In genomic region chr19:7274326-7274990, GRCm38 (mm10) we compare ENCODE assay signal across 9 mouse cellular contexts. TPM values are rescaled to one million over a fixed set of nuclear protein-coding genes. Genes with fewer than 3 reads are reported as not detected.
DNase-seq lines count a peak whose midpoint lies in the region; ATAC-seq and TF ChIP-seq lines count a peak whose summit lies in the region.
"Had no signal": no experiment of that assay in that cellular context is flagged by ENCODE, and none has a peak within 500 bp of the region (broad histone marks: within the 10 kb centered on the region; RNA-seq: fewer than 3 reads in every experiment).

No protein-coding gene starts in this region.

- peak overlapping the region; percentile 40 for H3K9ac ChIP-seq in ES-E14 (ENCODE audit: insufficient read depth, low read depth, low read length, poor library complexity, severe bottlenecking)
- no peak overlapping the region; the same call in 1 of the 2 replicates for H3K9ac ChIP-seq in embryonic facial prominence, embryonic 11.5 days (replicated peaks; ENCODE audit: low read length)
- no peak overlapping the region for H3K9ac ChIP-seq in hindbrain, embryonic 15.5 days
- no peak overlapping the region; the same call in 1 of the 2 replicates for H3K9ac ChIP-seq in neural tube, embryonic 15.5 days (replicated peaks)

- ATAC-seq in embryonic facial prominence, embryonic 11.5 days (replicated peaks; ENCODE audit: insufficient number of reproducible peaks, low FRiP score, low TSS enrichment, low read depth) = no peak
- ATAC-seq in hindbrain, embryonic 15.5 days (ENCODE audit: low FRiP score, low read depth) = no peak
- peak; percentile 17 for ATAC-seq in neural tube, embryonic 15.5 days (ENCODE audit: low FRiP score)

- 76% methylated on average over 12 of the region's 13 CpGs for WGBS in embryonic facial prominence, embryonic 11.5 days
- 69% methylated on average over 12 of the region's 13 CpGs for WGBS in hindbrain, embryonic 15.5 days
- 75% methylated on average over 13 of the region's 13 CpGs for WGBS in neural tube, embryonic 15.5 days

- peak overlapping the region; percentile 50; the same call in 1 of the 2 replicates for H3K27ac ChIP-seq in ES-E14 (ENCODE audit: insufficient read depth, low read depth, low read length, poor library complexity, severe bottlenecking)
- H3K27ac ChIP-seq in embryonic facial prominence, embryonic 11.5 days (replicated peaks; ENCODE audit: low read depth, low read length) = peak overlapping the region; percentile 28; the same call in 1 of the 2 replicates
- peak overlapping the region; percentile 76 for H3K27ac ChIP-seq in hindbrain, embryonic 15.5 days (replicated peaks)
- peak overlapping the region; percentile 77 for H3K27ac ChIP-seq in neural tube, embryonic 15.5 days (replicated peaks)
- H3K27ac ChIP-seq: macrophage had no signal

- H3K4me2 ChIP-seq in embryonic facial prominence, embryonic 11.5 days (ENCODE audit: low read depth, low read length) = no peak overlapping the region
- no peak overlapping the region for H3K4me2 ChIP-seq in hindbrain, embryonic 15.5 days
- peak overlapping the region; percentile 15; the same call in 1 of the 2 replicates for H3K4me2 ChIP-seq in neural tube, embryonic 15.5 days

- H3K36me3 ChIP-seq in ES-E14 (ENCODE audit: control insufficient read depth, insufficient read depth, low read length, poor library complexity, severe bottlenecking) = peaks cover 79% of the 10 kb centered on the region
- H3K36me3 ChIP-seq in embryonic facial prominence, embryonic 11.5 days (replicated peaks; ENCODE audit: control insufficient read depth, insufficient read depth, low read depth, low read length) = peaks cover 41% of the 10 kb centered on the region
- H3K36me3 ChIP-seq in hindbrain, embryonic 15.5 days = peaks cover 37% of the 10 kb centered on the region
- peaks cover 66% of the 10 kb centered on the region for H3K36me3 ChIP-seq in neural tube, embryonic 15.5 days

- peak overlapping the region in 1 of 2 experiments; percentile 53; a peak in 2 of 4 replicates for H3K4me3 ChIP-seq in ES-E14 (ENCODE audit: insufficient read depth in 1 of 2, low read depth in 1 of 2, low read length in 2 of 2, poor library complexity in 1 of 2, severe bottlenecking in 1 of 2)
- H3K4me3 ChIP-seq in embryonic facial prominence, embryonic 11.5 days (ENCODE audit: low read depth, low read length) = no peak overlapping the region
- no peak overlapping the region for H3K4me3 ChIP-seq in hindbrain, embryonic 15.5 days
- no peak overlapping the region for H3K4me3 ChIP-seq in neural tube, embryonic 15.5 days (replicated peaks)

- H3K4me1 ChIP-seq in ES-E14 (ENCODE audit: control insufficient read depth in 2 of 2, insufficient read depth in 2 of 2, low read length in 2 of 2, poor library complexity in 1 of 2) = peaks cover 0 to 55% of the 10 kb centered on the region in 2 experiments; a peak in 2 of 4 replicates
- H3K4me1 ChIP-seq in embryonic facial prominence, embryonic 11.5 days (ENCODE audit: control insufficient read depth, insufficient read depth, low read length) = peaks cover 2% of the 10 kb centered on the region; the same call in 1 of the 2 replicates
- H3K4me1 ChIP-seq in hindbrain, embryonic 15.5 days (replicated peaks) = peaks cover 79% of the 10 kb centered on the region
- H3K4me1 ChIP-seq in neural tube, embryonic 15.5 days = peaks cover 79% of the 10 kb centered on the region

- DNase-seq in heart, adult 18-20 months = peak; percentile 43 to 69
- DNase-seq in heart, postnatal 4 days = no peak
- DNase-seq in ES-E14 (ENCODE audit: low read depth, low spot score) = no peak
- DNase-seq in embryonic facial prominence, embryonic 11.5 days (ENCODE audit: low spot score) = no peak
- DNase-seq in kidney, adult 9 months = no peak
- no peak for DNase-seq in ovary, postnatal 36 days (ENCODE audit: low spot score)

- no peaks in the 10 kb centered on the region for H3K9me3 ChIP-seq in ES-E14 (ENCODE audit: control insufficient read depth, insufficient read depth, low read depth, low read length)
- no peaks in the 10 kb centered on the region for H3K9me3 ChIP-seq in embryonic facial prominence, embryonic 11.5 days (replicated peaks; ENCODE audit: control insufficient read depth, low read length)
- no peaks in the 10 kb centered on the region for H3K9me3 ChIP-seq in hindbrain, embryonic 15.5 days
- H3K9me3 ChIP-seq in neural tube, embryonic 15.5 days (replicated peaks) = no peaks in the 10 kb centered on the region

- in situ Hi-C loops in ES-E14 (cut with MboI; ENCODE audit: low sequenced_read_pairs in 2 of 2, unreplicated experiment in 2 of 2) = no loop called here

- no peaks in the 10 kb centered on the region for H3K27me3 ChIP-seq in embryonic facial prominence, embryonic 11.5 days (ENCODE audit: control insufficient read depth, insufficient read depth, low read length)
- no peaks in the 10 kb centered on the region for H3K27me3 ChIP-seq in hindbrain, embryonic 15.5 days
- H3K27me3 ChIP-seq in neural tube, embryonic 15.5 days (replicated peaks) = no peaks in the 10 kb centered on the region

TF ChIP-seq in ES-E14, 5 proteins besides CTCF, POLR2A, EP300 and RAD21:
- TF ChIP-seq ZC3H11A (IDR thresholded peaks at IDR 0.05; ENCODE audit: borderline replicate concordance, low read depth, low read length) = no peak
- TF ChIP-seq ZNF384 (IDR thresholded peaks at IDR 0.05; ENCODE audit: low read depth, low read length) = no peak
- no peak for TF ChIP-seq HCFC1 (IDR thresholded peaks at IDR 0.05; ENCODE audit: borderline replicate concordance, insufficient read depth, low read length)
- no peak for TF ChIP-seq MAFK (IDR thresholded peaks at IDR 0.05; ENCODE audit: insufficient read depth, low read depth, low read length)
- TF ChIP-seq CHD2 (IDR thresholded peaks at IDR 0.05; ENCODE audit: low read depth, low read length) = no peak

RNA-seq across cellular contexts. Expression of gene Rcor2, which starts 7.3 kb away (rescaled TPM):
- total RNA-seq in heart, adult 18-20 months (2021) = 1 to 10 TPM; 4.0 to 6.5 TPM
- 10 to 100 TPM; 19.0 to 19.2 TPM for total RNA-seq in heart, postnatal 4 days (2021)
- 161 and 192 TPM in 2 replicates for total RNA-seq in ES-E14 (2012; rRNA removed)
- 17.6 and 18.8 TPM in 2 replicates for polyA plus RNA-seq in embryonic facial prominence, embryonic 11.5 days (2014; fragmentation: Nextera tagmentation; extraction: Ambion mirVana)
- 24.0 and 32.1 TPM in 2 replicates for polyA plus RNA-seq in hindbrain, embryonic 15.5 days (2015; fragmentation: Nextera tagmentation; extraction: Ambion mirVana)
- 14.8 and 15.3 TPM in 2 replicates for polyA plus RNA-seq in neural tube, embryonic 15.5 days (2015; fragmentation: Nextera tagmentation; extraction: Ambion mirVana)

RNA-seq across cellular contexts. Expression of gene Naa40, which starts 33.5 kb away (rescaled TPM):
- total RNA-seq in heart, adult 18-20 months (2021) = 10 to 100 TPM; 14.2 to 14.9 TPM
- 10 to 100 TPM; 34.3 to 36.9 TPM for total RNA-seq in heart, postnatal 4 days (2021)
- 50.9 and 56.1 TPM in 2 replicates for total RNA-seq in ES-E14 (2012; rRNA removed)
- 82.9 and 88.0 TPM in 2 replicates for polyA plus RNA-seq in embryonic facial prominence, embryonic 11.5 days (2014; fragmentation: Nextera tagmentation; extraction: Ambion mirVana)
- polyA plus RNA-seq in hindbrain, embryonic 15.5 days (2015; fragmentation: Nextera tagmentation; extraction: Ambion mirVana) = 62.2 and 66.2 TPM in 2 replicates
- 59.6 and 61.3 TPM in 2 replicates for polyA plus RNA-seq in neural tube, embryonic 15.5 days (2015; fragmentation: Nextera tagmentation; extraction: Ambion mirVana)

RNA-seq across cellular contexts. Expression of gene Cox8a, which starts 57.0 kb away (rescaled TPM):
- 100 to 1,000 TPM; 344 to 429 TPM for total RNA-seq in heart, adult 18-20 months (2021)
- total RNA-seq in heart, postnatal 4 days (2021) = 100 to 1,000 TPM; 836 to 917 TPM
- total RNA-seq in ES-E14 (2012; rRNA removed) = 882 and 1,211 TPM in 2 replicates
- polyA plus RNA-seq in embryonic facial prominence, embryonic 11.5 days (2014; fragmentation: Nextera tagmentation; extraction: Ambion mirVana) = 741 and 769 TPM in 2 replicates
- polyA plus RNA-seq in hindbrain, embryonic 15.5 days (2015; fragmentation: Nextera tagmentation; extraction: Ambion mirVana) = 1,050 and 1,125 TPM in 2 replicates
- polyA plus RNA-seq in neural tube, embryonic 15.5 days (2015; fragmentation: Nextera tagmentation; extraction: Ambion mirVana) = 1,209 and 1,254 TPM in 2 replicates

Comparison
In these comparisons a context has a peak if more than half of its experiments do, and no peak if none do; other contexts are left out.
1. DNase-seq: peak in heart, adult 18-20 months (2 of 2); none in heart, postnatal 4 days (single experiment), ES-E14 (single experiment), embryonic facial prominence, embryonic 11.5 days (single experiment), kidney, adult 9 months (single experiment) and ovary, postnatal 36 days (single experiment).
2. Peak in every context shown above with its lines, with median percentiles within 50 percentile points of each other: H3K27ac ChIP-seq.